Mouse (Mus musculus) CD4-positive naive resting alpha-beta T cell, adult 57 days (primary cell): ENCODE results near the gene Cyp4b1. TPM values are rescaled to one million over a fixed set of nuclear protein-coding genes. Genes with fewer than 3 reads are reported as not detected.

Source experiments
- total RNA-seq: library from RNA; stranded (reverse); gene quantifications from one replicate; pipeline ENCODE4 v1.2.4, GENCODE M21; 2023

The Cyp4b1 gene
- total RNA-seq, result not detected

GRCm38 (mm10) chr4:115647580-115647979 is at the start of gene Cyp4b1:
Gene Cyp4b1, minus strand, starts transcription at chr4:115647723.

GRCm38 (mm10) chr4:115600611-115601010 is 46.9 kb downstream of the Cyp4b1 start, which contains the start of gene Cyp4a32:
Gene Cyp4a32, plus strand, starts transcription at chr4:115600969.

Other genes with a start within 250 kb of the Cyp4b1 start
- not detected for gene Cyp4a12b, start 236.1 kb downstream of the Cyp4b1 start, total RNA-seq
- not detected for gene Cyp4a30b, start 195.1 kb downstream of the Cyp4b1 start, total RNA-seq
- gene Cyp4a14, start 151.6 kb downstream of the Cyp4b1 start, total RNA-seq, result not detected
- not detected for gene Cyp4a10, start 129.5 kb downstream of the Cyp4b1 start, total RNA-seq
- gene Cyp4a31, start 84.1 kb downstream of the Cyp4b1 start, total RNA-seq, result not detected
- not detected for gene Cyp4a32, start 46.8 kb downstream of the Cyp4b1 start, total RNA-seq
- gene Efcab14, start 90.0 kb upstream of the Cyp4b1 start, total RNA-seq, result 32.8 TPM
- gene Tex38, start 133.3 kb upstream of the Cyp4b1 start, total RNA-seq, result not detected
- gene Atpaf1, start 137.1 kb upstream of the Cyp4b1 start, total RNA-seq, result 13.9 TPM
- gene Mob3c, start 180.4 kb upstream of the Cyp4b1 start, total RNA-seq, result 21.5 TPM
- 53.9 TPM for gene Mknk1, start 191.5 kb upstream of the Cyp4b1 start, total RNA-seq
- gene Kncn, start 236.7 kb upstream of the Cyp4b1 start, total RNA-seq, result 0.65 TPM
- not detected for gene 6430628N08Rik, start 242.9 kb upstream of the Cyp4b1 start, total RNA-seq